Mouse (Mus musculus): ENCODE results near the gene Fars2. TPM values are rescaled to one million over a fixed set of nuclear protein-coding genes. Genes with fewer than 3 reads are reported as not detected.

Gene Fars2
- polyA plus RNA-seq, 1 experiment from 2014 or later: 32.5 TPM

DNA sequence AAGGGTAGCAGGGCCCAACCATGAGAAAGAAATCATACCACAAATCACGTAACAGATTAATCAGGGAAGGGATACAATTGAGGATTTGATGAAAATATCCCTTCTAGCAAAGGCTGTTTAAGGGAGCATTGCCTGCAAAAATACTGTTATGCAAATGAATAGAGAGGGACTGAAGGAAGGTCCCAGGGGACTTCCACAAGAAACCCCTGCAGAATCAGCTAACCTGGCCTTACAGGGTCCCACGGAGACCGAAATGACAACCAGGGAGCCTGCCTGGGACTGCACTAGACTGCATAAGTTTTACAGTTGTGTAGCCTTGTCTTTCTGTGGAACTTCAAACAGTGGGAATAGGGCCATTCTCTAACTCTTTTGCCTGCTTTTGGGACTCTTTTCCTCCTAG is 98.8 kb downstream of the Fars2 start:
- ATAC-seq (ENCODE audit: low read depth): no peak
- Histone ChIP-seq H3K4me2 (ENCODE audit: low read depth, low read length) (no peak overlapping the region), H3K4me3 (ENCODE audit: low read depth, low read length) (no peak overlapping the region), H3K27ac (replicated peaks; ENCODE audit: low read depth, low read length) (no peak overlapping the region), H3K27me3 (replicated peaks; ENCODE audit: control insufficient read depth, insufficient read depth, low read length) (no peaks in the 10 kb centered on the region), H3K4me1 (ENCODE audit: control insufficient read depth, insufficient read depth, low read length) (no peaks in the 10 kb centered on the region), H3K9me3 (ENCODE audit: control insufficient read depth, low read length) (no peaks in the 10 kb centered on the region), H3K36me3 (ENCODE audit: control insufficient read depth, insufficient read depth, low read length) (no peaks in the 10 kb centered on the region), H3K9ac (ENCODE audit: low read depth, low read length) (no peak overlapping the region)
- DNase-seq (ENCODE audit: low spot score): no peak
- WGBS: 90% methylated on average over 3 of the region's 3 CpGs

- no peaks in the 10 kb centered on the region for H3K4me1 ChIP-seq (ENCODE audit: control insufficient read depth, insufficient read depth, low read length)
- H3K9ac ChIP-seq (ENCODE audit: low read depth, low read length): no peak overlapping the region
- no peak overlapping the region for H3K27ac ChIP-seq (replicated peaks; ENCODE audit: low read depth, low read length)
- WGBS: 76% methylated on average over 4 of the region's 4 CpGs
- H3K27me3 ChIP-seq (replicated peaks; ENCODE audit: control insufficient read depth, insufficient read depth, low read length): no peaks in the 10 kb centered on the region
- no peak for DNase-seq (ENCODE audit: low spot score)
- no peaks in the 10 kb centered on the region for H3K9me3 ChIP-seq (ENCODE audit: control insufficient read depth, low read length)
- H3K4me2 ChIP-seq (ENCODE audit: low read depth, low read length): no peak overlapping the region
- no peak overlapping the region for H3K4me3 ChIP-seq (ENCODE audit: low read depth, low read length)
- H3K36me3 ChIP-seq (ENCODE audit: control insufficient read depth, insufficient read depth, low read length): no peaks in the 10 kb centered on the region
- no peak for ATAC-seq (ENCODE audit: low read depth)
Measured at GRCm38 (mm10) chr13:36218347-36218746, 101.1 kb downstream of the Fars2 start.

- Histone ChIP-seq H3K4me3 (ENCODE audit: low read depth, low read length) (no peak overlapping the region), H3K9ac (ENCODE audit: low read depth, low read length) (no peak overlapping the region), H3K9me3 (ENCODE audit: control insufficient read depth, low read length) (no peaks in the 10 kb centered on the region), H3K36me3 (ENCODE audit: control insufficient read depth, insufficient read depth, low read length) (no peaks in the 10 kb centered on the region), H3K27ac (replicated peaks; ENCODE audit: low read depth, low read length) (no peak overlapping the region), H3K4me2 (ENCODE audit: low read depth, low read length) (no peak overlapping the region), H3K27me3 (replicated peaks; ENCODE audit: control insufficient read depth, insufficient read depth, low read length) (no peaks in the 10 kb centered on the region), H3K4me1 (ENCODE audit: control insufficient read depth, insufficient read depth, low read length) (no peaks in the 10 kb centered on the region)
- ATAC-seq (ENCODE audit: low read depth) (no peak), DNase-seq (ENCODE audit: low spot score) (no peak)
- WGBS: 90% methylated on average over 5 of the region's 5 CpGs
Measured at GRCm38 (mm10) chr13:36219506-36219905, 102.3 kb downstream of the Fars2 start.

GRCm38 (mm10) chr13:36221897-36222296 is 104.7 kb downstream of the Fars2 start:
- no peak for ATAC-seq (ENCODE audit: low read depth)
- no peak overlapping the region for H3K4me3 ChIP-seq (ENCODE audit: low read depth, low read length)
- H3K4me2 ChIP-seq (ENCODE audit: low read depth, low read length): no peak overlapping the region
- no peaks in the 10 kb centered on the region for H3K36me3 ChIP-seq (ENCODE audit: control insufficient read depth, insufficient read depth, low read length)
- H3K9ac ChIP-seq (ENCODE audit: low read depth, low read length): no peak overlapping the region
- H3K27ac ChIP-seq (replicated peaks; ENCODE audit: low read depth, low read length): no peak overlapping the region
- WGBS: 87% methylated on average over 1 of the region's 1 CpGs
- H3K9me3 ChIP-seq (ENCODE audit: control insufficient read depth, low read length): no peaks in the 10 kb centered on the region
- H3K27me3 ChIP-seq (replicated peaks; ENCODE audit: control insufficient read depth, insufficient read depth, low read length): no peaks in the 10 kb centered on the region
- DNase-seq (ENCODE audit: low spot score): peak; percentile 13
- no peaks in the 10 kb centered on the region for H3K4me1 ChIP-seq (ENCODE audit: control insufficient read depth, insufficient read depth, low read length)

- DNase-seq (ENCODE audit: low spot score) (no peak), ATAC-seq (ENCODE audit: low read depth) (no peak)
- H3K4me2 ChIP-seq (ENCODE audit: low read depth, low read length): no peak overlapping the region
- H3K27me3 ChIP-seq (replicated peaks; ENCODE audit: control insufficient read depth, insufficient read depth, low read length): no peaks in the 10 kb centered on the region
- no peak overlapping the region for H3K27ac ChIP-seq (replicated peaks; ENCODE audit: low read depth, low read length)
- H3K36me3 ChIP-seq (ENCODE audit: control insufficient read depth, insufficient read depth, low read length): no peaks in the 10 kb centered on the region
- H3K9ac ChIP-seq (ENCODE audit: low read depth, low read length): no peak overlapping the region
- no peaks in the 10 kb centered on the region for H3K9me3 ChIP-seq (ENCODE audit: control insufficient read depth, low read length)
- no peak overlapping the region for H3K4me3 ChIP-seq (ENCODE audit: low read depth, low read length)
- H3K4me1 ChIP-seq (ENCODE audit: control insufficient read depth, insufficient read depth, low read length): no peaks in the 10 kb centered on the region
Measured at GRCm38 (mm10) chr13:36222721-36223120, 105.5 kb downstream of the Fars2 start.

DNA sequence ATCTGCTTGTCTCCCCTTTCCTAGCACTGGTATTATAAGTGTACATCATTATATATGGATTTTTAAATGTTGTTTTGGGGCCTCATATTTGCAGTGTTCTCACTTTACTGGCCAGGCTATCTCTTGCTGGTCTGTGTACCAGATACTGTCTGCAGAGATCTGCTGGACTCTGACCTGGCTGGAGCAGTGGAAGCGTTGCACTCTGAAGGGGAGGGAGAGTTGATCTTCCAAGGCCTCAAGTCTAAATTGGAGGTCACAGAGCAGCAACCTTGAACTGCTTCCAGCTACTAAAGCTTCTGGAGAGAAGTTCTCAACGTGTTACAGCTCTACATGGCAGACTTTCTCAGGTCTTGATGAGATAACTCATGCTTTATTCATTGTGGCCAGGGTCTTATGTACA is 107.2 kb downstream of the Fars2 start:
- Histone ChIP-seq H3K27ac (replicated peaks; ENCODE audit: low read depth, low read length) (no peak overlapping the region), H3K9ac (ENCODE audit: low read depth, low read length) (no peak overlapping the region), H3K4me2 (ENCODE audit: low read depth, low read length) (no peak overlapping the region), H3K4me3 (ENCODE audit: low read depth, low read length) (no peak overlapping the region), H3K4me1 (ENCODE audit: control insufficient read depth, insufficient read depth, low read length) (no peaks in the 10 kb centered on the region), H3K36me3 (ENCODE audit: control insufficient read depth, insufficient read depth, low read length) (no peaks in the 10 kb centered on the region), H3K27me3 (replicated peaks; ENCODE audit: control insufficient read depth, insufficient read depth, low read length) (no peaks in the 10 kb centered on the region), H3K9me3 (ENCODE audit: control insufficient read depth, low read length) (no peaks in the 10 kb centered on the region)
- 75% methylated on average over 2 of the region's 2 CpGs for WGBS
- ATAC-seq (ENCODE audit: low read depth) (no peak), DNase-seq (ENCODE audit: low spot score) (no peak)

- no peak overlapping the region for H3K9ac ChIP-seq (ENCODE audit: low read depth, low read length)
- WGBS: 78% methylated on average over 1 of the region's 1 CpGs
- DNase-seq (ENCODE audit: low spot score) (no peak), ATAC-seq (ENCODE audit: low read depth) (no peak)
- no peaks in the 10 kb centered on the region for H3K4me1 ChIP-seq (ENCODE audit: control insufficient read depth, insufficient read depth, low read length)
- H3K9me3 ChIP-seq (ENCODE audit: control insufficient read depth, low read length): no peaks in the 10 kb centered on the region
- H3K4me2 ChIP-seq (ENCODE audit: low read depth, low read length): no peak overlapping the region
- H3K27me3 ChIP-seq (replicated peaks; ENCODE audit: control insufficient read depth, insufficient read depth, low read length): no peaks in the 10 kb centered on the region
- no peak overlapping the region for H3K27ac ChIP-seq (replicated peaks; ENCODE audit: low read depth, low read length)
- H3K36me3 ChIP-seq (ENCODE audit: control insufficient read depth, insufficient read depth, low read length): no peaks in the 10 kb centered on the region
- H3K4me3 ChIP-seq (ENCODE audit: low read depth, low read length): no peak overlapping the region
Measured at GRCm38 (mm10) chr13:36242261-36242660, 125.0 kb downstream of the Fars2 start.

GRCm38 (mm10) chr13:36253936-36254335 is 136.7 kb downstream of the Fars2 start:
- no peak for DNase-seq (ENCODE audit: low spot score)
- H3K4me2 ChIP-seq (ENCODE audit: low read depth, low read length): no peak overlapping the region

GRCm38 (mm10) chr13:36257213-36257612 is 140.0 kb downstream of the Fars2 start:
- DNase-seq (ENCODE audit: low spot score) (no peak), ATAC-seq (ENCODE audit: low read depth) (no peak)
- no peaks in the 10 kb centered on the region for H3K4me1 ChIP-seq (ENCODE audit: control insufficient read depth, insufficient read depth, low read length)
- H3K27ac ChIP-seq (replicated peaks; ENCODE audit: low read depth, low read length): no peak overlapping the region
- H3K9me3 ChIP-seq (ENCODE audit: control insufficient read depth, low read length): peaks cover 4% of the 10 kb centered on the region; the same call in 1 of the 2 replicates
- no peaks in the 10 kb centered on the region for H3K36me3 ChIP-seq (ENCODE audit: control insufficient read depth, insufficient read depth, low read length)
- 83% methylated on average over 5 of the region's 5 CpGs for WGBS
- no peak overlapping the region for H3K9ac ChIP-seq (ENCODE audit: low read depth, low read length)
- no peak overlapping the region for H3K4me3 ChIP-seq (ENCODE audit: low read depth, low read length)
- no peaks in the 10 kb centered on the region for H3K27me3 ChIP-seq (replicated peaks; ENCODE audit: control insufficient read depth, insufficient read depth, low read length)
- H3K4me2 ChIP-seq (ENCODE audit: low read depth, low read length): no peak overlapping the region

More at GRCm38 (mm10) chr13:36253936-36254335, 136.7 kb downstream of the Fars2 start:
- WGBS: 65% methylated on average over 3 of the region's 3 CpGs
- Histone ChIP-seq H3K9me3 (ENCODE audit: control insufficient read depth, low read length) (no peaks in the 10 kb centered on the region), H3K27me3 (replicated peaks; ENCODE audit: control insufficient read depth, insufficient read depth, low read length) (no peaks in the 10 kb centered on the region), H3K9ac (ENCODE audit: low read depth, low read length) (no peak overlapping the region), H3K36me3 (ENCODE audit: control insufficient read depth, insufficient read depth, low read length) (no peaks in the 10 kb centered on the region), H3K4me1 (ENCODE audit: control insufficient read depth, insufficient read depth, low read length) (no peaks in the 10 kb centered on the region), H3K27ac (replicated peaks; ENCODE audit: low read depth, low read length) (no peak overlapping the region), H3K4me3 (ENCODE audit: low read depth, low read length) (no peak overlapping the region)
- ATAC-seq (ENCODE audit: low read depth): no peak

All from embryonic facial prominence, embryonic 14.5 days (tissue).